Mouse (Mus musculus) urinary bladder, postnatal 10 days (tissue): ENCODE data around the gene Dpm3.

ENCODE experiments used
- DNase-seq: peaks from one replicate; pipeline ENCODE4 v3.0.0; 2022; ENCODE audit warnings: low spot score

Dpm3 gene

DNA sequence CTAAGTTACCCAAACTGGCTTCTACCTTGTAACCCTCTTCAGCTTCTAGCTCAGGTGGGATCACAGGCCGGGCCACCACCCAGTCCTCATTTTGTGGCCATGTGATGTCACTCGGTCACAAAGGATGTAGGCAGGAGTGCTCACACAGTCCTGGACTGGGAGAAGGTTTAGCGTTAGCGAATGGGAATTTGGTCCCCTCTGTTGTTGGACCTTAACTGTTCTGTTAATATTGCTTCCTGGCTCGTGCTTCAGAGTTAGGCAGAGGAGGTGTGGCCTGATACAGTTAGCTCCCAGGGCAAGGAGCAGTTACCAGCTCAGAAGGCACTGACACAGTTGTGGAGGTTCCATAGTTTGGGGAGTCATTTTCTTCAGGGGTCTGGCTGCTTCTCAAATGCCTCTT is 35.0 kb downstream of the Dpm3 start:
- no peak for DNase-seq

DNA sequence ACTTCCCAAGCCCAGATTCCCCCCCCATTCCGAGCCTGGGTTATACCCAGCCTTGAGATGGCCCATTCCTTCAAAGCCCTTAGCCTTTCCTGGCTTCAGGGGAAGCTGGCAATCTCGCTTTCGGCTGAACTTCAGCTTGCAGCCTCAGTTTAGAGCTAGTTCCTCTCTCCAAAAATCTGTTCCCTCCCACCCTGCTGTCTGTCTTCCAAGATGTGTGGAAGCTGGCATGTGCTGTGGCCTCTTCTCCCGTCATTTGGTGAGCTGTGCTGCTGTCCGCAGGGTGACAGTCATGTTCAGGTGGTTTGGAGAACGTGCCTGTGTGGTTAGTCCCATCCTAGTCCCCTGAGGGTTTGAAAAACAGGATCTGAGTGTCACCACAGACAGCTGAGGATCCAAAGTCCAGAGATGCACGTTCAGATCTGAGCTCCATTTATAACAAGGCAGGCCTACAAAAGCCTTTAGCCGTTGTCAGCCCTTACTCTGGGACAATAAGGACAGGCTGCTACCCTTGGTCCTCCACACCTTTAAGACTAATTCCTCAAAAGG is 36.6 kb downstream of the Dpm3 start:
- DNase-seq = no peak

DNA sequence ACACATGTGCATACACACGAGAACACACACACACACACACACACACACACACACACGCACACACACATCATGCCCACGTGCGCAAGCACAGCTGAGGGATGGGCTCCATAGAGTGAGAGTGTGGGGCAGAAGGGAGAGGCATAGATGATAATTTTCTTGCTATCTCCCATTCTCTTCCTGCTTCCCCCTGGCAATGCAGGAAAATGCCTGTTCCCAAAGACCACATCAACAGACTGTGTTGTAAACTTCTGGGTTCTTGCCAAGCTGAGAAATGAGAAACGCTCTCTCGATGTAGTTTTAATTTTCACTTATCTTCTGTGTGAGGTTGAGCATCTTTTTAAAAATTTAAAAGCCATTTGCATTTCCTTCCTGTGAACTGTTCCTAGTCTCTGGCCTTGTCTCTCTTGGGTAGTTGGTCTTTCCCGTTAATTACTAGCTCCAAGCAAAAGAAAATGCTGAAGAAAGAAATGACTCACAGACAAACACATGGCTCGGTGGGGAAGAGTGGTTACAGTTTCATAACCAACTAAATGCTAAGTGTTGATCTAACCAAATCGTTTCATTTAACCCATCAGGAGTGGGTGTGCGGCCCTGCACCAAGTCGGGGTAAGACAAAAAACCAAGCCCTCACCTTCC is 37.7 kb downstream of the Dpm3 start:
- DNase-seq = no peak

DNA sequence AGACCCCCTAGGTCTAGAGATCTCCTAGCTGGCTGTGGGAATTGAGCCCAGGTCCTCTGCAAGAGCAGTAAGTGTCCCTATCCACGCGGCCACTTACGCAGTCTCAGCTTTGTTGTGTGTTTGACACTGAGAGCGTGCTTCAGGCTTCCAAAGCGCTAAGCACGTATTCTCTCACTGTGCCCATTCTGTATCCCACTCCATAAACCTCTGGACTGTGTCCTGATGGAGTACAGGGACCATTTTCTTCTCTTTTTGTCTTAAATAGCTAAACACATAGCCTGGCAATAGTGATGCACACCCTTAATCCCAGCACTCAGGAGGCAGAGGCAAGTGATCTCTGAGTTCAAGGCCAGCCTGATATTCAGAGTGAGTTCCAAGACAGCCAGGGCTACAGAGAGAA is 39.8 kb downstream of the Dpm3 start:
- no peak for DNase-seq

DNA sequence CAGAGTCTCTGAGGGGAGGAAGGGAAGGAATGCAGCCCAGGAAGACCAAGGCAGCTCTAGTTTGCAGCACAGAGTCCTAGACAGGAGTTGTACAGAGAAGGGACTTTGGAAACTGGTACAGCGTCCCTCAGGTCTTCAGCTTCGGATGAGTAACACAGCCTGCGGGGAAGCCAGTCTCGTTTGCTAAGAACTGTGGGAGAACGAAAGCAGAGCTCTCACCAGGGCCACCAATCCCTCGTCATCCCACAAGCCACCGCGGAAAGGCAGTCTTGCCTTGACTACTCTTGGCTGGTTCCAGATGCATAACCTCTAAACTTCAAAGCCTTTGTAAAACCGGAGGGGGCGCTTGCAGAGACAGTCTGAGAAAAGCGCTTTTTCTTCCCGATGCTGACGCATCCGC is 40.3 kb downstream of the Dpm3 start:
- DNase-seq = no peak

DNA sequence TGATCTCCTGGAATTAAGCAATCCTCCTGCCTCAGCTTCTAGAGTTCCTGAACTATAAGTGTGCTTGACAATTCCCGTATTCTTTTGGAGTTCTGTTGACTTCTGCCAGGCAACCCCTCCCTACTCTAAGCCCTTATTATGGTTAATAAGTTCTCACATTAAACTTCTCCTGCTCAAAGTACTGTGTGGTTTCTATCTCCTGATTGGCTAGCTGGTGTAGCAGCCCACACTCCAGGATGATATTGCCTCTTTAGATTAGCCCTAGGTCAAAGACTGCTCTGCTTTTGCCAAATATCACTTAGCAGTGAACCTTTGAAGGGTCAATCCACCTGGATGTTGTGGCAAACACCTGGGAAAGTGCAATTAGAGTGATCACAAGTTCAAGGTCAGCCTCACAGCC is 40.9 kb downstream of the Dpm3 start:
- DNase-seq = no peak

DNA sequence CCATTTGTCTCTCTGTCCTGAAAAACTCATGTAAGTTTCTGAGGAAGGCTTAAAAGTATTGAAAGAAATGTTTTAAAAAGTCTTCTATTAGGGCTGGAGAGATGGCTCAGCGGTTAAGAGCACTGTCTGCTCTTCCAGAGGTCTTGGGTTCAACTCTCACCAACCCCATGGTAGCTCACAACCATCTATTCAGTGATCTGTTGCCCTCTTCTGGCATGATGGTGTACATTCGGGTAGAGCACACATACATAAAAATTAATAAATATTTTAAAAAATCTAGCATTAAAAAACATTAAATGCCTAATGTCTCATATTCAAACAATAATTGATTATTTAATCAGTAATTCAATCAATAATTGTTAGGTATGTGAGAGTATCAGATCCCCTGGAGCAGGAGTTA is 41.4 kb downstream of the Dpm3 start:
- DNase-seq = no peak

DNA sequence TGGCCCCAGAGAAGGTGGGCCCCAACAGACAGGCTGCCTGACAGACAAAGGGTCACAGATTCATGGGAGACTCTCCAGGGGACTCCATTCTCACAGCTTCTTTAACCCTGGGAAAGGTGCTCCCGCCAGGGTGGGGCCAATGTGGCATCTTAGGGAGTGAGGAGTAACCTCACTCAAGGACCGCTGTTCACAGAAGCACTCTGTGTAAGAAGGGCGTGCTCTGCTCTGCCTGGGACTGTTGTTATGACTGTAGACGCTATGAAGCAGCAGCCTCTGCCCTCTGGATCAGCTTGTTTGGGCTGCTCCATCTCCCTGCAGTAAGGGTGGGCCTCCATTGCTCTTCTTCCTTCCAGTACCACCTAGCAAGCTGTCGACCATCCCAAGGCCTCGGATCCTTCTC is 45.3 kb downstream of the Dpm3 start:
- no peak for DNase-seq

DNA sequence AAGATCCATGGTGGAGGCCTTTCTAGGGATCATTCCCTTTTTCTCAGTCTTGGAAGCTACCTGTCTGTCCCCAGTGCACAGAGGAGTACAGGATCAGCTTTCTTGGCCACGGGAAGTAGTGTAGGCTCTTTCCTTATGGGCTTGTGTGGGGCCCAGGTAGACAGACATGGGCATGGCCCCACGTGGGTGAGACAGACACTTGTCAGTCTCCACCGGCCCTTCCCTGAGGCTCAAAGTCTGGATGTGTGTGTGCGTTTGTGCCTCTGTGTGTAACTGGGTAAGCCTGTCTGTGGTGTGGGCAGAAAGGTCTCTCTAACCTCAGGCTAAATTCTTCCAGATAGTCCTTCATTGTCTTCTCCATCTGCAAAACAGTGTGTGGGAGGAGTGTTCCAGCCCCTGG is 45.9 kb downstream of the Dpm3 start:
- DNase-seq = no peak

DNA sequence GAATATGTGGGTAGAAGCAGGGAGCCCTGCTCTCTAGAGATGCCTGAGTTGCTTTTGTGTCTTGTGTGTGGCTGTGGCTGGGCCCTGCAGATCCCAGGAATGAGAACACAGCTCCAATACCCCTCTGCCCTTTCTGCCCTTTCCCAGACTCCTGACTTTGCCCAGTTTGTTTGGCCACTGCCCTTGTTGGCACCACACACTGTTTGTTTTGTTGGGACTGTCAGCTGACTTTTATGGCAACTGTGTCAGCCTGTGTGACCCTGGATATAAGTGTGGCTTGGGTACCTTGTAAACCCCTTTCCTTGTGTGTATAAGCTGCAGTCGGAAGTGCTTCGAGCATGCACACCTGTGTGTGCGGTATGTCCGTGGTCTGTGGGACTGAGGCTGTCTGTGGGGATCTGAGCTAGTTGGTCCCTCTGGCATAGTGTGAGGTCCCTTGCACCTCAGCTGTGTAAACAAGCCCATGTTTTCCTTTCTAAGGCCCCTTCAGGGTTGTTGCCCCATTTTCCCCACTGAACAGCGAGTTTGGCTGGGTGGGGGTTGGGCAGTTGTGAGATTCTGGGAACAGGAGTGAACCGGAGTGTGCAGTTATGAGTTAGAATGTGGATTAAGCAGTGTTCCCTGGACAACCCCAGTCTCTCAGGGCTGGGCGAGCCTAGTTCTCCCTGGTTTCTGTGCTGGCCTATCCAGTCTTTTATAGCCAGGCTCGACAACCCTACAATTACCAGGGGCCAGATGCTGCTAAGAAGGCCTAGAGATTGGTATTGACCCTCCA is 46.6 kb downstream of the Dpm3 start:
- DNase-seq = no peak

DNA sequence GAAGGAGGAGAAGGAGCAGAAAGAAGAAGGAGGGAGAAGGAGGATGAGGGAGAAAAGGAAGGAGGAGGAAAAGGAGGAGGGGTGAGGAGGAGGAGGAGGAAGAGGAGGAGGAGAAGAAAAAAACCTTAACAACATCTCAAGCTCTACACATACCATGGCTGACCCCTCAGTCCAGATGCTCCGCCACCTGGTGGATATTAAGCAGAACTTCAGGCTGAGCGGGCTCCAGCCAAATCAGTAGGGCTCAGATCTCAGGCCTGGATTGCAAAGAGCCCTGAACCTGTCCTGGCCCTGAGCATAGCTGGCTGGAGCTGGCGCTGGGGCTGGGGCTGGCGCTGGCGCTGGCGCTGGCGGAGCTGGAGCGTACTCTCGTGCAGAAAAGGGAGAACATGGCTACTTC is 48.9 kb downstream of the Dpm3 start:
- DNase-seq = no peak

DNA sequence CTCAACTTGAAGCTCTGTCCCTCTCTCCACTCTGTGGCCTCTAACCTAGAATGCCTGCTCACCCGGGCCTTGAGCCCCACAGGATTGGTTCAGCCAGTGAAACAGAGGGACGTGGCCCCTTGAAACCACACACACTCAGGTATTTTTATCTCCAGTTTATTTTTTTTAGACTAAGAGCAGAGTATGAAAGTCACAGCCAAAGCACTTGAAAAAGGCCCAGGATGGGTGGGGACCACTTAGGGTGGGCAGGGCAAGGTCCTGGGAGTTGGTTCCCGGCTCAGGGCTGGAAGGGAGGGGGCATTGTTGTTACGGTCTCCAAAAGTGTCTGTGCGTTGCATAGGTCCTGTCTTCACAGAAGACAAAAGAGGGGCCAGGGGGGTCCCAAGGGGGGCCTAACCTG is 55.2 kb downstream of the Dpm3 start:
- DNase-seq = no peak

DNA sequence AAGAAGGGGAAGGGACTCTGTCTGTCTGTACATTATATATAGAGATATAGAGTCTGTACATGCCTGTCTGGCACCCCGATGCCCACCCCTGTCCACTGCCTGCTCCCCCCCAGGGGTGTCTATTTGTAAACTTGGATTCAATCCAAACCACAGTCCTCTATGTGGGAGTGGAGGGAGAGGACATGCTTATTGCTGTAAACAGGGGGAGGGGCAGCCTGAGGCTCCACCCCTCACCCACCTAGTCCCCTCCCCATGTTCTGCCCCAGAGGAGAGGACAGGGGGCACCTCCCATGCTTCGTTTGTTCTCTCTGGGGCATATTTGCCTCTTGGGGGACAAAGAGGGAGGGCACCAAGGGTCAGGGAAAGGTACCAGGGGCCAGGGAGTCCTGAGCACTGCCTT is 55.6 kb downstream of the Dpm3 start:
- no peak for DNase-seq

DNA sequence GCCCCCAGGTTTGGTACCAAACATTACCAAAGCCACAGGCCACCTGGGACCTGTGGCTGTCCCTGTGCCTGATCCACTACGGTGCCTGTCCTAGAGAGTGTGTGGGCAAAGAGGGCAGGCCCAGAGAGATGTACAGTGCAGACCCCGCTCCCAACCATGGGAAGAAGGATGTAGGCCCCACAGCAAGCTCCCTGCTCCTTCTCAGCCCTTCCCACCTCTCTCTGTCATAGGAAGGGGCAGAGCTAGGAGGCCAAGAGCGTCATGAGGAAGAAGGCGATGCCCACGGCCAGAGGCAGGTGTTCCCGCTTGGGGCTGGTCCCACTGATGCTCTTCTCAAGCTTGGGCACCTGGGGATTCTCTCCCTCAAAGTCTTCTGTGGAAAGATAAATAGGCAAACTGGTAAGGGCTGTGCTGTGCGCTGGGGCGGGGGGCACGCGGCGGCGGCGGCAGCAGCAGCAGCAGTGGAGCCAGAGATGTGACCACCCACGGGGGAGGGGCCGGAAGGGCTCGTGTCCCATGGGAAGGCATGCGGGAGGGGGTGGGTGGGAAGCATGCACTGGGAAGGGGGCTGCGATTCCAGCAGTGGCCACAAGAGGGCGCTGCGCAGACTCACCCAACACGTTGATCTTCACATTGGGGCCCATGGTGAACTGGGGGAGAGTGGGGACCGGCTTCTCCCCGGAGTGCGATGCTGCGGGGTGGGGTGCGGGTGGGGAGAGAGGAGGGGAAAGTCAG is 56.2 kb downstream of the Dpm3 start:
- no peak for DNase-seq

DNA sequence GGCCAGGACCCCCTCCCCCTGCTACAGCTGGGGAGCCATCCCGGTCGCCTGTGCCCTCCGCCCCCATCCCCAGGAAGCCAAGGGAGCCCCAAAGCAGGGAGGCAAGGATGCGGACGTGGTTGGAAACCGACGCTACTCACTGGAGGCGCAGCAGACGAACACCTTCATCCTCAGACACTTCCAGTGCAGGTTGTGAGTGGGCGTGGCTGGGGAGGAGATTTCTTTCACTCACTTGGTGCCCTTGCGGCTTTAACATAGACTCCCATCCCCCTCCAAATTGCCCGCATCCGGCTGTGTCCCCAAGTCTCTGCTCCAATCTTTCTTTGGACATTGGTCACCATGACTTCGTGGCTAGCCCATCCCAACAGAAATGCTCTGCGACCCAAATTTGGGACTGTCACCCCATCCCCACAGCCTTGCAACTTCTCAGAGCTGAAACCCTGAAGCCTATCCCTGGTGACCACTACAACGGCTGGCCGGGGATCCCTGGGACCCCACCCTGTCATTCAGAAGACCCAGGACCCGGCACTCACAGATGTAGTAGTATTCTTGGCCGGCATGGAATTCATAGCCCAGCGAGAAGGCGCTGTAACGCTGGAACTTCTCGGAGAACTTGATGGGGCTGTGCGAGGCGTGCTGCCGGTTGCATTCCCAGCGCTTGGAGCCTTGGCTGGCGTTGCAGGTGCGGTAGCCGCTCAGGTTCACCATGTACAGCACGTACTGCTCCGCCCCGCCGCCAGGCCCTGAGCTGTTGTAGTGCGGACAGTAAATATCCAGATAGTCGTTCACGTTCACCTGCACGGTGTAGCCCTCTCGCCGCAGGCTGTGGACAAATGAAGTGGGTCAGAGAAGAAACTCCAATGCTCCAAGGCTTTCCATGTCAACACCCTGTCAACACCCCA is 57.0 kb downstream of the Dpm3 start:
- no peak for DNase-seq
